Mouse (Mus musculus) heart, embryonic 12.5 days (tissue): Measurements from ENCODE around the gene Adh5. TPM values are rescaled to one million over a fixed set of nuclear protein-coding genes. Genes with fewer than 3 reads are reported as not detected.

Experiments
- polyA plus RNA-seq: library from polyadenylated mRNA; unstranded; fragments of >200 nt; fragmentation: Nextera tagmentation; extraction: Ambion mirVana; gene quantifications from 2 replicates; pipeline ENCODE4 v1.2.1, GENCODE M21; 2016

The Adh5 gene
- polyA plus RNA-seq, 1 experiment from 2014 or later, result 153 TPM

Other genes with a start within 250 kb of the Adh5 start
- not detected in 2 replicates for gene 4930579F01Rik, start 249.3 kb upstream of the Adh5 start, polyA plus RNA-seq
- not detected in 2 replicates for gene Adh7, start 225.3 kb upstream of the Adh5 start, polyA plus RNA-seq
- gene Adh1, start 182.1 kb upstream of the Adh5 start, polyA plus RNA-seq, result 1.4 and 1.6 TPM in 2 replicates
- gene Adh6a, start 129.8 kb upstream of the Adh5 start, polyA plus RNA-seq, result not detected in 2 replicates
- 2.5 and 2.6 TPM in 2 replicates for gene Adh6b, start 101.3 kb upstream of the Adh5 start, polyA plus RNA-seq
- not detected in 2 replicates for gene Adh4, start 27.6 kb upstream of the Adh5 start, polyA plus RNA-seq
- 38.8 and 40.9 TPM in 2 replicates for gene Metap1, start 46.4 kb downstream of the Adh5 start, polyA plus RNA-seq
- gene Eif4e, start 83.1 kb downstream of the Adh5 start, polyA plus RNA-seq, result 244 and 259 TPM in 2 replicates